Mouse (Mus musculus): ENCODE results near the gene Terb2. TPM values are rescaled to one million over a fixed set of nuclear protein-coding genes. Genes with fewer than 3 reads are reported as not detected.
A peak's percentile ranks its signal among the peaks of the same experiment; 100 is the strongest.

The Terb2 gene
- polyA plus RNA-seq, 1 experiment from 2014 or later: not detected

GRCm38 (mm10) chr2:122240735-122241134 is 54.7 kb downstream of the Terb2 start:
- ATAC-seq: no peak
- no peak for TF ChIP-seq EP300 (IDR thresholded peaks at IDR 0.05)
- TF ChIP-seq CTCF (IDR thresholded peaks at IDR 0.05): no peak

DNA sequence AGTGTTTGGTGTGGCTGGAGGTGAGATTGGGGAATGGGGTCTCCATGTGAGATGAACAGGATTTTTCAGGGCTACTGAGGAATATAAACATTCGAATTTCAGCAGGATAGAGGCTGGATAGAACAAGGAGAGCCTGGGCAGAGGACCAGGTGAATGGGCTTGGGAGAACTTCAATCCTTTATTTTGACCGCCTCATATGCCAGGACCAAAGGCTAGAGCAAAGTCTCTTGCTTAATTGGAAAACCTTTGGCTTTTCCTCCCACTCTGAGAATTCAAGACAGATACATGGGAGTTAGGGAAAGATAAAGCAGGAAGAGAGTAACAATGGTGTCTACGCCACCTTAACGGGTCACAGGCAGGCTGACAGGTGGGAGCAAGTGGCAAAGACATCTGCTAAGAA is 55.2 kb downstream of the Terb2 start:
- Histone ChIP-seq H3K36me3 (ENCODE audit: insufficient read depth, low read length) (no peaks in the 10 kb centered on the region), H3K9ac (replicated peaks; ENCODE audit: low read depth) (no peak overlapping the region), H3K27me3 (replicated peaks; ENCODE audit: insufficient read depth, low read length) (no peaks in the 10 kb centered on the region), H3K27ac (ENCODE audit: low read length) (no peak overlapping the region), H3K4me2 (replicated peaks; ENCODE audit: low read depth, low read length) (no peak overlapping the region), H3K4me3 (ENCODE audit: low read depth, low read length) (no peak overlapping the region), H3K4me1 (ENCODE audit: insufficient read depth, low read depth, low read length) (no peaks in the 10 kb centered on the region), H3K9me3 (ENCODE audit: low read length) (no peaks in the 10 kb centered on the region)
- TF ChIP-seq CTCF (IDR thresholded peaks at IDR 0.05) (no peak), EP300 (IDR thresholded peaks at IDR 0.05) (no peak)
- DNase-seq (ENCODE audit: low spot score) (no peak), ATAC-seq (no peak)
- WGBS: 84% methylated on average over 4 of the region's 4 CpGs

More at GRCm38 (mm10) chr2:122240735-122241134, 54.7 kb downstream of the Terb2 start:
- Histone ChIP-seq H3K4me3 (ENCODE audit: low read depth, low read length) (no peak overlapping the region), H3K4me1 (ENCODE audit: insufficient read depth, low read depth, low read length) (no peaks in the 10 kb centered on the region), H3K36me3 (ENCODE audit: insufficient read depth, low read length) (no peaks in the 10 kb centered on the region), H3K27me3 (replicated peaks; ENCODE audit: insufficient read depth, low read length) (no peaks in the 10 kb centered on the region), H3K4me2 (replicated peaks; ENCODE audit: low read depth, low read length) (no peak overlapping the region), H3K27ac (ENCODE audit: low read length) (no peak overlapping the region), H3K9ac (replicated peaks; ENCODE audit: low read depth) (no peak overlapping the region), H3K9me3 (ENCODE audit: low read length) (no peaks in the 10 kb centered on the region)
- no peak for DNase-seq (ENCODE audit: low spot score)

DNA sequence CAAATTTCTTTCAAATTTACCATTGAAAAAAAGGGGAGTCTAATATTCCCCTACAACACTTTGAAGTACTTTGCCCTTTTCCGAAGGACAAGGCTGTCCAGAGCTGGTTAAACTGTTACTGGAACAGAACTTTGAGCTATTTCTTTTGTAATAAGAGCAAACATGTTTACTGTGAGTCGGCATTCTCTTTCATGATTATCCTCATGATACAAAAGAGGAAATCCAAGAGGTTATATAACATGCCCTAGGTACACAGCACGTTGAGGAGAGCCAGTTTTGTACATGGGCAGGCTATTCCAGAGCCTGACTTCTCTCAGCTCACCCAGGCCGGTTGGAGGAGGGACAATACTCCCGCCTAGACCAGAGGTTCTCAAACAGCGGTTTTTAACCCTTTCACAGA is 55.9 kb downstream of the Terb2 start:
- Histone ChIP-seq H3K9me3 (ENCODE audit: low read length) (no peaks in the 10 kb centered on the region), H3K4me2 (replicated peaks; ENCODE audit: low read depth, low read length) (no peak overlapping the region), H3K4me3 (ENCODE audit: low read depth, low read length) (no peak overlapping the region), H3K9ac (replicated peaks; ENCODE audit: low read depth) (no peak overlapping the region), H3K27me3 (replicated peaks; ENCODE audit: insufficient read depth, low read length) (no peaks in the 10 kb centered on the region), H3K36me3 (ENCODE audit: insufficient read depth, low read length) (no peaks in the 10 kb centered on the region), H3K4me1 (ENCODE audit: insufficient read depth, low read depth, low read length) (no peaks in the 10 kb centered on the region), H3K27ac (ENCODE audit: low read length) (no peak overlapping the region)
- ATAC-seq (no peak), DNase-seq (ENCODE audit: low spot score) (peak; percentile 18)
- TF ChIP-seq EP300 (IDR thresholded peaks at IDR 0.05) (no peak), CTCF (IDR thresholded peaks at IDR 0.05) (no peak)
- WGBS: 45% methylated on average over 6 of the region's 6 CpGs

GRCm38 (mm10) chr2:122243671-122244131 is 57.6 kb downstream of the Terb2 start:
- H3K27me3 ChIP-seq (replicated peaks; ENCODE audit: insufficient read depth, low read length): no peaks in the 10 kb centered on the region
- DNase-seq (ENCODE audit: low spot score) (peak; percentile 86), ATAC-seq (peak; percentile 57)
- TF ChIP-seq CTCF (IDR thresholded peaks at IDR 0.05): peak; percentile 96
- no peak for TF ChIP-seq EP300 (IDR thresholded peaks at IDR 0.05)
- 2% methylated on average over 3 of the region's 3 CpGs for WGBS
- no peak overlapping the region for H3K27ac ChIP-seq (ENCODE audit: low read length)
- H3K4me3 ChIP-seq (ENCODE audit: low read depth, low read length): no peak overlapping the region
- no peaks in the 10 kb centered on the region for H3K4me1 ChIP-seq (ENCODE audit: insufficient read depth, low read depth, low read length)
- H3K9me3 ChIP-seq (ENCODE audit: low read length): no peaks in the 10 kb centered on the region
- H3K36me3 ChIP-seq (ENCODE audit: insufficient read depth, low read length): no peaks in the 10 kb centered on the region
- H3K4me2 ChIP-seq (replicated peaks; ENCODE audit: low read depth, low read length): no peak overlapping the region
- H3K9ac ChIP-seq (replicated peaks; ENCODE audit: low read depth): no peak overlapping the region

GRCm38 (mm10) chr2:122247786-122248185 is 61.7 kb downstream of the Terb2 start:
- no peaks in the 10 kb centered on the region for H3K36me3 ChIP-seq (ENCODE audit: insufficient read depth, low read length)
- H3K27me3 ChIP-seq (replicated peaks; ENCODE audit: insufficient read depth, low read length): no peaks in the 10 kb centered on the region
- H3K27ac ChIP-seq (ENCODE audit: low read length): no peak overlapping the region
- H3K9ac ChIP-seq (replicated peaks; ENCODE audit: low read depth): no peak overlapping the region
- no peaks in the 10 kb centered on the region for H3K4me1 ChIP-seq (ENCODE audit: insufficient read depth, low read depth, low read length)
- TF ChIP-seq CTCF (IDR thresholded peaks at IDR 0.05) (no peak), EP300 (IDR thresholded peaks at IDR 0.05) (no peak)
- DNase-seq (ENCODE audit: low spot score) (no peak), ATAC-seq (no peak)
- H3K4me2 ChIP-seq (replicated peaks; ENCODE audit: low read depth, low read length): no peak overlapping the region
- no peaks in the 10 kb centered on the region for H3K9me3 ChIP-seq (ENCODE audit: low read length)
- WGBS: 67% methylated on average over 10 of the region's 10 CpGs
- no peak overlapping the region for H3K4me3 ChIP-seq (ENCODE audit: low read depth, low read length)

GRCm38 (mm10) chr2:122255997-122256396 is 69.9 kb downstream of the Terb2 start:
- 90% methylated on average over 5 of the region's 5 CpGs for WGBS

More at GRCm38 (mm10) chr2:122255997-122256396, 69.9 kb downstream of the Terb2 start:
- H3K9ac ChIP-seq (replicated peaks; ENCODE audit: low read depth): no peak overlapping the region
- no peaks in the 10 kb centered on the region for H3K4me1 ChIP-seq (ENCODE audit: insufficient read depth, low read depth, low read length)
- H3K4me2 ChIP-seq (replicated peaks; ENCODE audit: low read depth, low read length): no peak overlapping the region
- H3K9me3 ChIP-seq (ENCODE audit: low read length): no peaks in the 10 kb centered on the region
- no peak for ATAC-seq
- no peak for DNase-seq (ENCODE audit: low spot score)
- H3K36me3 ChIP-seq (ENCODE audit: insufficient read depth, low read length): no peaks in the 10 kb centered on the region
- no peak overlapping the region for H3K27ac ChIP-seq (ENCODE audit: low read length)
- H3K4me3 ChIP-seq (ENCODE audit: low read depth, low read length): no peak overlapping the region
- TF ChIP-seq EP300 (IDR thresholded peaks at IDR 0.05) (no peak), CTCF (IDR thresholded peaks at IDR 0.05) (no peak)
- no peaks in the 10 kb centered on the region for H3K27me3 ChIP-seq (replicated peaks; ENCODE audit: insufficient read depth, low read length)

Other genes with a start within 250 kb of the Terb2 start
- gene Ctdspl2, start 230.3 kb upstream of the Terb2 start, polyA plus RNA-seq (2015; fragmentation: Nextera tagmentation; extraction: Ambion mirVana): 23.8 and 26.5 TPM in 2 replicates
- gene Mageb3, start 230.2 kb upstream of the Terb2 start, polyA plus RNA-seq (2015; fragmentation: Nextera tagmentation; extraction: Ambion mirVana): 0.05 and 0.17 TPM in 2 replicates
- gene Eif3j1, start 157.7 kb upstream of the Terb2 start, polyA plus RNA-seq (2015; fragmentation: Nextera tagmentation; extraction: Ambion mirVana): 9.6 and 10.0 TPM in 2 replicates
- 4.1 and 4.3 TPM in 2 replicates for gene Spg11, start 67.9 kb upstream of the Terb2 start, polyA plus RNA-seq (2015; fragmentation: Nextera tagmentation; extraction: Ambion mirVana)
- gene B2m, start 38.6 kb upstream of the Terb2 start, polyA plus RNA-seq (2015; fragmentation: Nextera tagmentation; extraction: Ambion mirVana): 655 and 745 TPM in 2 replicates
- not detected in 2 replicates for gene Trim69, start 25.6 kb upstream of the Terb2 start, polyA plus RNA-seq (2015; fragmentation: Nextera tagmentation; extraction: Ambion mirVana)
- not detected in 2 replicates for gene Patl2, start 83 bp upstream of the Terb2 start, polyA plus RNA-seq (2015; fragmentation: Nextera tagmentation; extraction: Ambion mirVana)
- gene Sord, start 48.5 kb downstream of the Terb2 start, polyA plus RNA-seq (2015; fragmentation: Nextera tagmentation; extraction: Ambion mirVana): 46.2 and 48.6 TPM in 2 replicates
- gene Duox2, start 112.2 kb downstream of the Terb2 start, polyA plus RNA-seq (2015; fragmentation: Nextera tagmentation; extraction: Ambion mirVana): 0.02 and 0.04 TPM in 2 replicates
- gene Duoxa2, start 112.6 kb downstream of the Terb2 start, polyA plus RNA-seq (2015; fragmentation: Nextera tagmentation; extraction: Ambion mirVana): 0.07 TPM in 1 of 2 replicates, not detected in the other
- 0.21 TPM in 1 of 2 replicates, not detected in the other for gene Duoxa1, start 127.5 kb downstream of the Terb2 start, polyA plus RNA-seq (2015; fragmentation: Nextera tagmentation; extraction: Ambion mirVana)
- 0.06 and 0.15 TPM in 2 replicates for gene Duox1, start 129.4 kb downstream of the Terb2 start, polyA plus RNA-seq (2015; fragmentation: Nextera tagmentation; extraction: Ambion mirVana)
- gene Shf, start 182.9 kb downstream of the Terb2 start, polyA plus RNA-seq (2015; fragmentation: Nextera tagmentation; extraction: Ambion mirVana): 1.8 and 2.5 TPM in 2 replicates
- 0.10 and 0.17 TPM in 2 replicates for gene Slc28a2, start 240.2 kb downstream of the Terb2 start, polyA plus RNA-seq (2015; fragmentation: Nextera tagmentation; extraction: Ambion mirVana)